Mouse (Mus musculus): ENCODE measurements around the gene Tnfaip2. TPM values are rescaled to one million over a fixed set of nuclear protein-coding genes. Genes with fewer than 3 reads are reported as not detected.

The Tnfaip2 gene
- polyA plus RNA-seq, 1 experiment from 2014 or later = 12.0 TPM

DNA sequence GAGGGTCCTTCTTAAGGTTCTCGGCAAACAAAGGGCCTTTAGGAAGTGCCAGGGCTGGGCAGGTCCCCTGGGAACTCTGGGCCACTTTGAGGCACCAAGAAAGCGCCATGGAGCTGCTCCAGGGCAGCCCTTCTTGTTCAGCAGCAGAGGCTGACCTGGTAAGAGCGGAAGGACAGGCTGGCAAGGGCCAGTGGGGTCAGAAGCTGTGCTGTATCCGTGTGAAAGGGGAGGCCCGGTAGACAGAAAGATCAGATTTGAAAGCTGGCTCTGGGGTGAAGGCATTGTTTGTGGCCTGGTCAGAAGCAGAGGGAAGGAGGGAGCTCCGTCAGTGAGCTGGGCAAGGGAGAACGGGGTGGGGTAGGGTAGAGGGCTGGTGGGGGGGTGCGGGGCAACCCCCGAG, 5.1 kb downstream of the Tnfaip2 start:
- H3K27ac ChIP-seq (ENCODE audit: poor library complexity, severe bottlenecking) = no peak overlapping the region
- no peaks in the 10 kb centered on the region for H3K9me3 ChIP-seq (replicated peaks)
- no peak overlapping the region for H3K4me3 ChIP-seq
- ATAC-seq (ENCODE audit: insufficient number of reproducible peaks, low FRiP score) = no peak
- no peak overlapping the region for H3K9ac ChIP-seq
- peaks cover 99% of the 10 kb centered on the region for H3K27me3 ChIP-seq (replicated peaks)
- no peak overlapping the region for H3K4me2 ChIP-seq
- no peaks in the 10 kb centered on the region for H3K36me3 ChIP-seq
- peaks cover 69% of the 10 kb centered on the region for H3K4me1 ChIP-seq (replicated peaks)
- WGBS = 40% methylated on average over 9 of the region's 9 CpGs

- H3K36me3 ChIP-seq = no peaks in the 10 kb centered on the region
- H3K4me2 ChIP-seq = no peak overlapping the region
- ATAC-seq (ENCODE audit: insufficient number of reproducible peaks, low FRiP score) = no peak
- no peaks in the 10 kb centered on the region for H3K9me3 ChIP-seq (replicated peaks)
- 34% methylated on average over 22 of the region's 22 CpGs for WGBS
- no peak overlapping the region for H3K4me3 ChIP-seq
- H3K27ac ChIP-seq (ENCODE audit: poor library complexity, severe bottlenecking) = no peak overlapping the region
- H3K9ac ChIP-seq = no peak overlapping the region
- peaks cover 61% of the 10 kb centered on the region for H3K4me1 ChIP-seq (replicated peaks)
- peaks cover 99% of the 10 kb centered on the region for H3K27me3 ChIP-seq (replicated peaks)
Observed at GRCm38 (mm10) chr12:111447898-111448760, 5.9 kb downstream of the Tnfaip2 start.

DNA sequence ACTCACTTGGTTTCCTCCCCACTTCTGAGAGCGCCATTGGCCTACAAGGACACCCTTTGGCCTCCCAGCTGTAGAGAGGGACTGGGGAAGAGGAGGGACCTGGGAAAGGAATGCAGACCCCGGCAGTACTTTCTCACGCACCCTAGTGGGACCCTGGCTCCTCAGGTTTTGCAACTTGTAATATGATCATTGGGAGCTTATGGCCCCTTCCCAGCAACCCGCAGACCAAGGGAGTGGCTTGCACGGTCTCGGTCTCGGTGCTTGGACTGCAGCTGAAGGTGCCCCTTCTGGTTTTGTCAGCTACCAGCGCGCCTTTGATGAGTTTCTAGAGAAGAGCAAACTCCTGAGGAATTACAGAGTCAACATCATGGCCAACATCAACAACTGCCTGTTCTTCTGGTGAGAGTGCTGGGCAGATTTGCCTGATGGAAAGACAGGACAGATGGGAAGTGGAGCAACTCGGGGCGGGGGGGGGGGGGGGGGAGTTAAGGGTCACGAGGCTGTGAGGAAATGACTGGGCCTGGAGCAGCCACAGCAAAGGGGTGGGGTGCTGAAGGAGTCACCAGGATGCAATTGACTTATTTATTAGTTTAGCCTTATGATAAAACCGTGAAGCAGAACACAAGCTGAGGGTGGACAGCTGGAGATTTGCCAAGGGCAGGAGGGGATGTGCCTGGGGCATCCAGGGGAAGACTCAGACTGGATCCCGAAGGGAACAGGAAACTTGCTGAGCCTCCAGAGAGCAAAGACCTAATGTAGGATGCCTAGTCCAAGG, 6.8 kb downstream of the Tnfaip2 start:
- H3K27ac ChIP-seq (ENCODE audit: poor library complexity, severe bottlenecking) = peak overlapping the region; percentile 5; the same call in 1 of the 2 replicates
- H3K9me3 ChIP-seq (replicated peaks) = no peaks in the 10 kb centered on the region
- H3K4me3 ChIP-seq = no peak overlapping the region
- WGBS = 33% methylated on average over 13 of the region's 14 CpGs
- no peak overlapping the region for H3K4me2 ChIP-seq
- ATAC-seq (ENCODE audit: insufficient number of reproducible peaks, low FRiP score) = peak; percentile 31; the same call in 1 of the 2 replicates
- H3K4me1 ChIP-seq (replicated peaks) = peaks cover 55% of the 10 kb centered on the region
- no peak overlapping the region for H3K9ac ChIP-seq
- peaks cover 98% of the 10 kb centered on the region for H3K27me3 ChIP-seq (replicated peaks)
- no peaks in the 10 kb centered on the region for H3K36me3 ChIP-seq

DNA sequence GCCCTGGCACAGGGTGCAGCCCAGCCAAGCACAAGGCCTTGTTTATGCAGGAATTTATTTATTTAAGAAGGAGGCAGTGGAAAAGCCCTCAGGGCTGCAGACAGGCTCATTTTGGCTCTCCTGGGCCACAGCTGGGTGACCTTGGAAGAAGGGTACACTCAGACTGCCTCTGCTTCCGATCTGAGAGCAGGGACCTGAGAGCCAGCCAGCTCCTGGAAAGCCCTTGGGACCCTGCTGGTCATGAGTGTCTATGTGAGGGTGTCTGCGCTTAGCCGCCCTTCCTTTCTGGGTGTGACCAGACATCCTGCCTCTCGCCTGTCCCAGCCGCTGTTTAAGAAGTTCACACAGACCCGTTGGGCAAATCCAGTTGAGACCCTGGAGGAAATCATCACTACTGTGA, 8.1 kb downstream of the Tnfaip2 start:
- Histone ChIP-seq H3K4me2 (no peak overlapping the region), H3K4me3 (no peak overlapping the region), H3K27me3 (replicated peaks) (peaks cover 91% of the 10 kb centered on the region), H3K27ac (ENCODE audit: poor library complexity, severe bottlenecking) (no peak overlapping the region), H3K4me1 (replicated peaks) (peaks cover 64% of the 10 kb centered on the region), H3K9me3 (replicated peaks) (no peaks in the 10 kb centered on the region), H3K36me3 (no peaks in the 10 kb centered on the region), H3K9ac (no peak overlapping the region)
- ATAC-seq (ENCODE audit: insufficient number of reproducible peaks, low FRiP score) = no peak
- 40% methylated on average over 6 of the region's 6 CpGs for WGBS

GRCm38 (mm10) chr12:111451561-111451960, 9.3 kb downstream of the Tnfaip2 start:
- peaks cover 61% of the 10 kb centered on the region for H3K4me1 ChIP-seq (replicated peaks)
- no peaks in the 10 kb centered on the region for H3K36me3 ChIP-seq
- 82% methylated on average over 7 of the region's 7 CpGs for WGBS
- peaks cover 80% of the 10 kb centered on the region for H3K27me3 ChIP-seq (replicated peaks)
- H3K27ac ChIP-seq (ENCODE audit: poor library complexity, severe bottlenecking) = no peak overlapping the region
- ATAC-seq (ENCODE audit: insufficient number of reproducible peaks, low FRiP score) = no peak
- H3K9me3 ChIP-seq (replicated peaks) = no peaks in the 10 kb centered on the region
- no peak overlapping the region for H3K4me2 ChIP-seq
- H3K4me3 ChIP-seq = no peak overlapping the region
- no peak overlapping the region for H3K9ac ChIP-seq

GRCm38 (mm10) chr12:111454021-111454420, 11.8 kb downstream of the Tnfaip2 start:
- Histone ChIP-seq H3K27me3 (replicated peaks) (peaks cover 80% of the 10 kb centered on the region), H3K4me3 (no peak overlapping the region), H3K9me3 (replicated peaks) (no peaks in the 10 kb centered on the region), H3K4me1 (replicated peaks) (peaks cover 39% of the 10 kb centered on the region), H3K36me3 (no peaks in the 10 kb centered on the region), H3K4me2 (no peak overlapping the region), H3K9ac (no peak overlapping the region), H3K27ac (ENCODE audit: poor library complexity, severe bottlenecking) (no peak overlapping the region)
- WGBS = 24% methylated on average over 4 of the region's 4 CpGs
- no peak for ATAC-seq (ENCODE audit: insufficient number of reproducible peaks, low FRiP score)

GRCm38 (mm10) chr12:111454543-111455280, 12.4 kb downstream of the Tnfaip2 start:
- no peaks in the 10 kb centered on the region for H3K9me3 ChIP-seq (replicated peaks)
- H3K4me2 ChIP-seq = no peak overlapping the region
- H3K4me1 ChIP-seq (replicated peaks) = peaks cover 33% of the 10 kb centered on the region
- peaks cover 74% of the 10 kb centered on the region for H3K27me3 ChIP-seq (replicated peaks)
- no peak overlapping the region for H3K4me3 ChIP-seq
- H3K9ac ChIP-seq = no peak overlapping the region
- H3K27ac ChIP-seq (ENCODE audit: poor library complexity, severe bottlenecking) = no peak overlapping the region
- no peaks in the 10 kb centered on the region for H3K36me3 ChIP-seq
- ATAC-seq (ENCODE audit: insufficient number of reproducible peaks, low FRiP score) = no peak
- WGBS = 54% methylated on average over 10 of the region's 10 CpGs

GRCm38 (mm10) chr12:111455311-111455846, 13.1 kb downstream of the Tnfaip2 start:
- Histone ChIP-seq H3K27me3 (replicated peaks) (peaks cover 72% of the 10 kb centered on the region), H3K9ac (no peak overlapping the region), H3K4me3 (no peak overlapping the region), H3K4me2 (no peak overlapping the region), H3K9me3 (replicated peaks) (no peaks in the 10 kb centered on the region), H3K27ac (ENCODE audit: poor library complexity, severe bottlenecking) (no peak overlapping the region), H3K4me1 (replicated peaks) (peaks cover 26% of the 10 kb centered on the region), H3K36me3 (no peaks in the 10 kb centered on the region)
- ATAC-seq (ENCODE audit: insufficient number of reproducible peaks, low FRiP score) = no peak
- 48% methylated on average over 12 of the region's 12 CpGs for WGBS

DNA sequence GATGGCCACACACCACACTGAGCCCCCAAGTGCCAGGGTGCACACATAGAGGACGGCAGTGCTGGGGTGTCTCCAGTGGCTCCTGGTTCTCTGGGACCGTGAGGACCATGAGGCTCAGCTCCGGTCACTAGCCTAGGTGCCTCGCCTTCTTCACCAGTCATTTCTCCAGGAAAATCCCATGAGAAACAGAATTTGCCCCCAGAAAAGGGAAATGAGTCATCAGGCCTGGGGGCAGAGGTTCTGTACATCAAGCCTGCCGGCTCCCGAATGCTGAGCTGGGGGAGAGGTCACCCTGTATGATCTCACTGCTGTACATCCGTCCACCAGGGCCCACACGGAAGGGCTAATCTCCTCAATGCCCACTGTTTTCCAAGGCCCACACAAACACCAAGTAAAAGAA, 13.6 kb downstream of the Tnfaip2 start:
- Histone ChIP-seq H3K4me3 (no peak overlapping the region), H3K4me2 (no peak overlapping the region), H3K36me3 (no peaks in the 10 kb centered on the region), H3K27me3 (replicated peaks) (peaks cover 70% of the 10 kb centered on the region), H3K9ac (no peak overlapping the region), H3K9me3 (replicated peaks) (no peaks in the 10 kb centered on the region), H3K4me1 (replicated peaks) (peaks cover 24% of the 10 kb centered on the region), H3K27ac (ENCODE audit: poor library complexity, severe bottlenecking) (no peak overlapping the region)
- no peak for ATAC-seq (ENCODE audit: insufficient number of reproducible peaks, low FRiP score)
- 46% methylated on average over 8 of the region's 8 CpGs for WGBS

DNA sequence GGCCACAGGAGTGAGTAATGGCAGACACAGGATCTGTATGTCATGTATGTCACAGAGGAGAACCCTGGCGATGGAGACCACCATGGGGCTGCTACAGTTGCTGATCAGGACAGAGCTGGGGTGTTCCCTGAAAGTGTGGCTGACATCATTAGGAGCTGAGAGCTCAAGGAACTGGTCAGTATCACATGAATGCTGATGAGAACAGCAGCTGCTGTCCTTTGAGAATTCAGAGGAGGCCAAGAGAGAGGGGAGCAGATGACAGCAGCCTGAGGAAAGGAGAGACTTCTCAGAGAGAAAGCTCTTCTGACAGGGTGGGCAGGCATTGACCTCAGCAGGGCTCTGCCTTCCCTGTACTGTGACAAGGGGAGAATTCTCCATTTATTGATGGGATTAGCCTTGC, 15.5 kb downstream of the Tnfaip2 start:
- 80% methylated on average over 1 of the region's 1 CpGs for WGBS
- no peak overlapping the region for H3K27ac ChIP-seq (ENCODE audit: poor library complexity, severe bottlenecking)
- no peaks in the 10 kb centered on the region for H3K36me3 ChIP-seq

DNA sequence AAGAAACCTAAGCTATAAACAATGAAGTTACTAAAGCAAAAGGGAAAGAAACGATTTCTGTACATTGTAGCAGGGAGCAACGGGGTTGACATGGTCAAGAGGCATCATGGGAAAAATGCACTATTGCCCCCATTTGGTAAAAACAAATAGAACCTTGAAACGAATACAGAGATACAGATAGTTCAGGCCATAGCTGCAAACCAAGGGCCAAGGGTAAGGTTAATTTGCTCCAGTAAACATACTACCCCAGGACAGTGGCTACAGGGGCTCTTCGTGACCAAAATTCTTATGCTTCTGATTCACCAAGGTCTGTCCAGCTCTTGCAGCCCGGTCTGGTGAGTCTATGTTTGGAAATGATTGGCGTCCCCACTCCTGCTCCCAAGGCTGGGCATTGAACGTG, 21.3 kb downstream of the Tnfaip2 start:
- no peaks in the 10 kb centered on the region for H3K36me3 ChIP-seq
- no peak overlapping the region for H3K9ac ChIP-seq
- no peak overlapping the region for H3K27ac ChIP-seq (ENCODE audit: poor library complexity, severe bottlenecking)
- no peak overlapping the region for H3K4me2 ChIP-seq
- H3K27me3 ChIP-seq (replicated peaks) = peaks cover 24% of the 10 kb centered on the region
- H3K9me3 ChIP-seq (replicated peaks) = no peaks in the 10 kb centered on the region
- H3K4me3 ChIP-seq = no peak overlapping the region
- peaks cover 14% of the 10 kb centered on the region for H3K4me1 ChIP-seq (replicated peaks)
- no peak for ATAC-seq (ENCODE audit: insufficient number of reproducible peaks, low FRiP score)
- WGBS = 74% methylated on average over 7 of the region's 7 CpGs

More for the DNA sequence above, 15.5 kb downstream of the Tnfaip2 start:
- no peak for ATAC-seq (ENCODE audit: insufficient number of reproducible peaks, low FRiP score)
- no peak overlapping the region for H3K4me2 ChIP-seq
- H3K9me3 ChIP-seq (replicated peaks) = no peaks in the 10 kb centered on the region
- no peak overlapping the region for H3K4me3 ChIP-seq
- H3K27me3 ChIP-seq (replicated peaks) = peaks cover 52% of the 10 kb centered on the region
- H3K4me1 ChIP-seq (replicated peaks) = peaks cover 34% of the 10 kb centered on the region
- H3K9ac ChIP-seq = no peak overlapping the region
